Mouse (Mus musculus) megakaryocyte progenitor cell, adult 5-6 weeks (primary cell): ENCODE results near the gene 4930524J08Rik. TPM values are rescaled to one million over a fixed set of nuclear protein-coding genes. Genes with fewer than 3 reads are reported as not detected.

ENCODE experiments used
- ATAC-seq: replicated peaks from 2 replicates; pipeline ENCODE4 v1.8.0; 2016; ENCODE audit warnings: mild to moderate bottlenecking, moderate TSS enrichment, inconsistent platforms; ENCODE audit not compliant: poor library complexity
- total RNA-seq, 2 experiments: library from RNA; stranded (forward) in 1 of 2; stranded (reverse) in 1 of 2; fragments of 157-497, 149-512 nt in 1 of 2; fragments of 200-1000 nt in 1 of 2; gene quantifications; 2 replicates each; pipeline versions ENCODE4 v1.2.3 to v1.2.4; 2015 to 2017

Gene 4930524J08Rik
- total RNA-seq, 2 experiments from 2014 or later: 1.2 to 1.9 TPM

DNA sequence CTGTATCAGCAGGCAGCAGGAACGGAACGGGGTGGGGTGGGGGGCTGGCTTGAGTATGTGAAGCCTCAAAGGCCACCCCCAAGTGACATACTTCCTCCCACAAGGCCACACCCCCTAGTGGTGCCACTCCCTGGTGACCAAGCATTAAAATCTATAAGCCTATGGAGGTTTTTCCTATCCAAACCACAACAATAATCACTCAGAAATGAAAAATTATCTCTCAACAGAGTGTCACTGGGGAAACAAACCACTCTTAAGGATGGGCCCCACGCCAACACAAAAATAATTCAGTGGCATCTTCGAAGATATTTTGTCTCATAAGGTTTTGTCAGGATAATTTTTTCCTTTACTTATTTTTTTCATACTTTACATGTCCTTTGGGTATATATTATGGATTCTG is 25.0 kb downstream of the 4930524J08Rik start:
- peak; percentile 33; the same call in 1 of the 2 replicates for ATAC-seq

DNA sequence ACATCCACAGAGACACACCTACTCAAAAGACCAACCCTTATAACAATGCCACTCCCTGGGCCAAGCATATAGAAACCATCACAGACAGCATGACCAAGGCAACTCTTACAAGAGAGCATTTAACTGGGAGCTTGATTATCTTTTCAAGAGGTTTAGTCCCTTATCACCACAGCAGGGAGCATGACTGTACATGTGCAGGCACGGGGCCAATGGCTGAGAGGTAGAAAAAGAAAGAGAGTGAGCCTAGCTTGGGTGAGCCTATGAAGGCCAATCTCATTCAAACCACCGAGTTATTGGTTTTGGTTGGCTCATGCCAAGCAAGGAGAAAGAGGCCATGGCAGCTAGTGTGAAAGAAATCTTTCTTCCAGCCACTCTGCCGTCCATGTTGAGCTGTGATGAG is 26.6 kb downstream of the 4930524J08Rik start:
- ATAC-seq: peak; percentile 88

DNA sequence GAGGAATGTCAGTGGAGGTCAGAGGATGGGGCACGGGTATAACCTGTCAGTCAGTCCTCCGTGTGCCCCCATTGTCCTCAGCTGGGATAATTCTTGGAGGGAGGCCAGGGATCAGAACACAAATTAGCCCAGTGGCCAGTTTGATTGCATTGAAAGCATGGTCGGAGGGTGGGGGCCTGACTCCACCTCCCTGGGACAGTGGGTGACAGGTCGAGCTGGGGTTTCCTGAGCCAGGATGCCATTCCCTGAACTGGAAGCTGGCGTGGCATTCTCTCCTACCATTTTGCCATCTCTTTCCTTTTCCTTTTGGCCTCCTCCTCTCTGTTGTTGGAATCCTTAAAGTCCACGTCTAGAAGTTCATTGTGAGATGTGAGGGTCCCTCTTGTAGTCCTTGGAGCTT is 27.0 kb downstream of the 4930524J08Rik start:
- ATAC-seq: no peak

DNA sequence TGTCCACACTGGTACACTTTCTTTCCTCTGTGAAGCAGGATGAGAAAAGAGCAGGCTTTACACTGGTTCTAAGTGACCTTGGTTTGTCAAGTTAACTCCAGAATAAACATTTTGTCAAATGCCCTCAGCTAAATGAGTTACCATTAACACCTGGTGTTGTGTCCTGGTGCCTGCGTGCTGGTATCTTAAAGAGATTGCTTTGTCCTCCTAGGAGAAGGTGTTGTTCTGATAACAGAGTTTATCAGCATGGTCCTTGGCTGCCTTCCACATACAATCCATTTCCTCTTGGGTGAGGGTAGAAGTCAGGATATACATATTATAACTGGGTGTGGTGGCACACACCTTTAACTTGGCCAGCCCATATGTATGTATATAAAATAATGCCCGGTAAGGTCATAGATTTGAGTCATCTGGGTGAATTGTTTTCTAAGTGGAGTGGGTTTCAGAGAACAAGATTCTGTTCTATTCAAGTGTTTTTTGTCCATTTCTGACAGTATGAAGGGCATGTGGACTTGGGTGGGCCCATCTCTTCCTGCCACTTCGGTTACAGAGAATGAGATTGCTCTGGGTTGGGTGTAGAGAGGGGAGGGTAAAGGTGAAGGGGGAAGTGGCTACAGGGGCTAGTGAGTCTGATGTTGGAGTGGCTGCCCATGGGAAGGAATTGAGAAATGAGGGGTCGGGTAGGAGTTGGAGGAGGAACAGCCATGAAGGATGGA is 27.6 kb downstream of the 4930524J08Rik start:
- peak; percentile 42 for ATAC-seq

DNA sequence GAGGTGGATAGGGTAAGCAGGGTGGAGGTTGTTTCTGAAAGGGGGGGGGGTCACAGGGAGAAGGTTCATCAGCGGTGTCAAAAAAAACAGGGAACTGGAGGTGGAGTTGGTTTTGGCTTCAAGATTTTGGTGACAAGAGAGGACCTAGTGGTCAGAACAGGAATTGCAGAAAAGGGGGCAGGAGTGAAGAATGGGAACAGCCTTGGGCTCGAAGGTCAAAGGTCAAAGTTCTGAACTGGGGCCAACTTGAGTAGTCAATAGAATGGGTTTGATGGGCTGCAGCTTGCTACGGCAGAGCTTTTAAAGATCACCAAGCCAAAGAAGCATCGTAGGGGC is 28.1 kb downstream of the 4930524J08Rik start:
- peak; percentile 33; the same call in 1 of the 2 replicates for ATAC-seq

DNA sequence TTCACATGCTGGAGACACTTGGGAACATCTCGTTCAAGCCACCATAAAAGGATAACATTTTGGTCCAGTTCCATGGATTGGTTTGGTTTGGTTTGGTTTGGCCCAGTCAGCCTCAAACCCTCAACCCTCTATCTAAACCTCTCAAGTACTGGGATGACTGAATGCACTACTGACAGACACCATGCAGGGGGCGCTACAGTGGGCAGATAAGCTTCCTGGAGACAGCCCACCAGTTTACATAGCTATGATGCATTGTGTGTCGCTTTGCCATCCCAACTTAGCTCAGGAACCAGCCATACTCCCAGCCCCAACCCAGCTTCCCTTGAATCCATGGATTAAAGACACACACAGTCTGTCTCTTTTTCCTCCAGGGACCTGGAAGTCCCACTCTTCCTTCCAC is 29.6 kb downstream of the 4930524J08Rik start:
- ATAC-seq: no peak

DNA sequence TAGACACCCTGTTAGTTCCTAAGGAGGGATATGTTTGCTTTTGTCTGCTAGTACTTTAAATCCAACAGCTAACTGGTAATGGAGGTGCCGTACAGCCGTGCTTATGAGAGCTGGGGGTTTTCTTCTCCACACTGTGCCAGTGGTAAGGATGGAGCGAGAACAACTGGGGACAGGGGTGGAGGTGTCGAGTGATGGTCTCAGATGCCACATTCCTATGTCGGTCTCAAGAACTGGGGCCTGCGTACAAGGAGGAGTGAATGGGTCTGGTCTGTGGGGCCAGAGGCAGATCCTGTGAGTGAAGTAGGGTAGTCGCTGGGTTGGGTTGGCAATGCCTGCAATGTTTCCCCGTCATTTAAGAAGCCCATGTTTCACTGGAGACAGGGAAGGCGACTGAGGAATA is 33.7 kb downstream of the 4930524J08Rik start:
- no peak for ATAC-seq

DNA sequence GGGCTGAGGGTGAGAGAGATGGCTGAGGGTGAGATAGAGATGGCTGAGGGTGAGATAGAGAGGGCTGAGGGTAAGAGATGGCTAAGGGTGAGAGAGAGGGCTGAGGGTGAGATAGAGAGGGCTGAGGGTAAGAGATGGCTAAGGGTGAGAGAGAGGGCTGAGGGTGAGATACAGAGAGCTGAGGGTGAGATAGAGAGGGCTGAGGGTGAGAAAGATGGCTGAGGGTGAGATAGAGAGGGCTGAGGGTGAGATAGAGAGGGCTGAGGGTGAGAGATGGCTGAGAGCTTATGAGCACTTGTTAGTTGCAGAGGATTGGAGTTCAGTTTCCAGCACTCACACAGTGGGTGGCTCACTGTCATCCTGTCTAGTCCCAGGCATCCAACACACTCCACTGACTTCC is 41.2 kb downstream of the 4930524J08Rik start:
- peak; percentile 52 for ATAC-seq

DNA sequence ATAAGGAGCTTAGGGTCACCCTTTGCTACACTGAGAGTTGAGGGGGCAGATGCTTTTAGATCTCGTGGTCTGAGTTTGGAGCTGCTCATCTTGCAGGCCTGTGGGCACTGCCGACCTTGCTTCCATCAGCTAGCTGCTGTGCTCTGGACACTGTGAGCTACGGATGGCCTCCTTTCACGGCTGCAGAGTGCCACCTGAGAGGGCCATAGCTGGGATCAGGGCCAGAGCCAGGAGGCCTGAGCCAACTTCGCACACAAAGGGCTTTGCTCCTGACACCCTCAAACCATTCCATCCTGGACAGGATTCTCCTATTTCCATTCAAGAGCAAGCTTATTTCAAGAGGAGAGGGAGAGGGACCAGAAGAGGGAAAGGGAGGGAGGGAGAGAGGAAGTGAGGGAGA is 45.5 kb downstream of the 4930524J08Rik start:
- no peak for ATAC-seq

DNA sequence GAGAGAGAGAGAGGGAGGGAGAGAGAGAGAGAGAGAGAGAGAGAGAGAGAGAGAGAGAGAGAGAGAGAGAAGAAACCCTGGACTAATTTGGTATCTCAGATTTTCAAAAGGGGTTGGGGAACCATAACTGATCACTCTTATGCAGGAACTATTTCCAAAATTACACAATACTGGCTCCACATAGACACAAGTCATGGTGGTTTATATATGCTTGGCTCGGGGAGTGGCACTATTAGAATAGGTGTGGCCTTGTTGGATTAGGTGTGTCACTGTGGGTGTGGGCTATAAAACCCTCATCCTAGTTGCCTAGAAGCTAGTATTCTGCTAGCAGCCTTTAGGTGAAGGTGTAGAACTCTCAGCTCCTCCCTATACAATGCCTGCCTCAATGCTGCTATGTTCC is 46.0 kb downstream of the 4930524J08Rik start:
- peak; percentile 71 for ATAC-seq

Other genes starting within 250 kb of the 4930524J08Rik start
- 0.83 and 1.8 TPM in 2 replicates for gene Rasgef1b, start 250.0 kb upstream of the 4930524J08Rik start, total RNA-seq (2015)
- 1.9 and 2.2 TPM in 2 replicates for gene Rasgef1b, start 250.0 kb upstream of the 4930524J08Rik start, total RNA-seq (2017)
- not detected in 2 replicates for gene Vamp9, start 72.8 kb upstream of the 4930524J08Rik start, total RNA-seq (2015)
- gene Vamp9, start 72.8 kb upstream of the 4930524J08Rik start, total RNA-seq (2017): not detected in 2 replicates
- 378 and 387 TPM in 2 replicates for gene Hnrnpd, start 123 bp upstream of the 4930524J08Rik start, total RNA-seq (2015)
- 92.7 and 143 TPM in 2 replicates for gene Hnrnpd, start 123 bp upstream of the 4930524J08Rik start, total RNA-seq (2017)
- 283 and 299 TPM in 2 replicates for gene Hnrnpdl, start 60.6 kb downstream of the 4930524J08Rik start, total RNA-seq (2015)
- 415 and 496 TPM in 2 replicates for gene Hnrnpdl, start 60.6 kb downstream of the 4930524J08Rik start, total RNA-seq (2017)
- 46.5 and 46.8 TPM in 2 replicates for gene Enoph1, start 60.9 kb downstream of the 4930524J08Rik start, total RNA-seq (2015)
- gene Enoph1, start 60.9 kb downstream of the 4930524J08Rik start, total RNA-seq (2017): 45.9 and 47.4 TPM in 2 replicates
- gene Tmem150c, start 180.7 kb downstream of the 4930524J08Rik start, total RNA-seq (2015): not detected in 2 replicates
- gene Tmem150c, start 180.7 kb downstream of the 4930524J08Rik start, total RNA-seq (2017): not detected in 2 replicates